Mouse (Mus musculus): ENCODE results near the gene Dicer1.

Gene Dicer1

DNA sequence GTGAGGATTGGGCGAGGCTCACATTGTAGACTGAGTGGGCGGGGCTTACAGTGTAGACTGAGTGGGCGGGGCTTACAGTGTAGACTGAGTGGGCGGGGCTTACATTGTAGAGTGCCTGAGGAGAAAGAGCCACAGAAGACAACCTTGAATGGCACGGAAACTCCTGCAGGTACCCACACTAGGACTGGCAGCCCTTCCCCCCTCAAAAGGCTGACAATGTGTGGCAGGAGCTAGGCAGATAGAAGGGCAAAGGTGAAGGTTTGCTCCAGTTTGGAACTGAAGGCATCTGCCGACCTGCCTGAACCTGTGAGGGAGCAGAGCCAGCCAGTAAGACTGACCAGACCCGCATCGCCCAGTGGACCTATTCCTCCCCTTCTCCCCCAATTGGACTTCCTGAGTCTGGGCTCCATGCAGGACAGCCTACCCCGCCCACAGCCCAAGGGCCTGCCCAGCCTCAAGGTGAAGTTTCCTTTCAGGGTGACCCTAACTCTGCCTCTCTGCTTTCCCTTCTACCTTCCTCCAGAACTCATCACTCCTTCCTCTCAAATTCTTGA is 74.3 kb downstream of the Dicer1 start:
- CTCF ChIA-PET: no interaction called here

DNA sequence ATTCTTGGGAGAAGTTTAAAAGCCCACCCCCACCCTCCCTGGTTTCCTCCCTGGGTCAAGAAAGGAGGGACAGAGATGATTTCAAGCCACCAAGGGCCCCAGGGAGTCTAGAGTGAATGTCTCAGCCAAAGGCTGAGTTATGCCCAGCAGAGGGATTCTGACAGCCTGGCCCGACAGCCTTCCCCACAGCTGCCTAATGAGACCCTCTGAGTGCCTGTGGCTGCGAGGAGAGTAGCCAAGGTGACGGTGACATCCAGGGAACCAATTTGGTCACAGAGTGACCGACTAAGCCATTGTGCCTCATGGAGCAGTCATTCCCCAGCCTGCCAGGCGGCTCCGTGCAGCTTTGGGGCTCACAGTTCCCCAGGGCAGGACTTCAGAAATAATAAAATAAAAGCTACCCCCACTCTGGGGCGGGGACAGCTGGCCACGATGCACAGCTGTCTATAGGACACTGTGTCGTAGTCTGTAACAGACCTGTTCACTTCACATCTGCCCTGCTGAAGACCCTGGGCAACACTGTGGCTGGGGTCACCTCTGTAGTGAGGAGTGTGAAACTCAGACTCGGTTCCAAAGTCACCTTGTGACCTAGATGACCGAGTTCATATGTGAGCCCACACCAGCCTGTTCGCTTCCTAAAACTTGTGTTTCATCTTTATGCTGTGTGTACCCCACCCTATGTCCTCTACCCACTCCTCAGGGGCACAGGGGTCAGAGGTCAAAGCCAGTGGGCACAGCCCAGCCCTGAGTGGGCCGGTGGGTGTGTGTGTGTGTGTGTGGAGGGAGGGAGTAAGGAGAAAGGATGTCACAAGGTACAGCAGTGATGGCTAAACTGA is 75.0 kb downstream of the Dicer1 start:
- CTCF ChIA-PET: no interaction called here

DNA sequence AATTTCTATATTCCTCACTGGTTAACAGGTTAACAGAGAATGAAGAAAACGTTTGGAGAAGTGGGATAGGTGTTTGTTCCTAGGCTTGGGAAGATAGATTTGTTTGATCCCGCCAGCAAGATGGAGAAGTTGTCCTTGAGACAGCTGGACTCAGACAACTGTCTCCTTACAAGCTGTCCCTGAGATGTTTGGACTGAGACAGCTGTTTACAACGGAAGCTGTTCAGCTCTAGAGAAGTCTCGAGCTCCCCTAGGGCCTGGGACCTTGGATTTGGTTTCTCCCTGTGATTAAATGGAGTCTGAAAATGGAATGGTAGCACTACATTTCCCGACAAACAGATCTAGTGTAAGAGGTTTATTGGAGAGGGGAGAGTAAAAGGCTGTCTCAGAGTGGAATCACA is 78.8 kb downstream of the Dicer1 start:
- CTCF ChIA-PET: no interaction called here

DNA sequence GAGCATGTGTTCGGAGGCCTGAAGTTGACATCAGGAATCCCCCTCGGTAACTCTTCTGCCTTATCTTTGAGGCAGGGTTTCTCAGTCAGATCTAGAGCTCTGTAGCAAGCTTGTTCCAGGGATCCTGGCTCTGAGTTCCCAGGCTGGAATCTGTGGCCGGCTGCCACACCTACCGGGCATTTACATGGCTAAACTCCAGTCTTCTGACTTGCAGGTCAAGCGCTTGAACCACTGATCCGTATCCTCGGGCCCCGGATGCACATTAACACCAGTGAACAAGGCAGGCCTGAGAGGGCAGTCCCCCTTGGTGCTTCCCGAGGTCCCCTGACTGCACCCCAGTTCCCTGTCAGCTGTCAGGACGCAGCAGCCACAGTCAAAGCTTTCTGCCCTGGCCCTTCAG is 79.3 kb downstream of the Dicer1 start:
- CTCF ChIA-PET: no interaction called here

DNA sequence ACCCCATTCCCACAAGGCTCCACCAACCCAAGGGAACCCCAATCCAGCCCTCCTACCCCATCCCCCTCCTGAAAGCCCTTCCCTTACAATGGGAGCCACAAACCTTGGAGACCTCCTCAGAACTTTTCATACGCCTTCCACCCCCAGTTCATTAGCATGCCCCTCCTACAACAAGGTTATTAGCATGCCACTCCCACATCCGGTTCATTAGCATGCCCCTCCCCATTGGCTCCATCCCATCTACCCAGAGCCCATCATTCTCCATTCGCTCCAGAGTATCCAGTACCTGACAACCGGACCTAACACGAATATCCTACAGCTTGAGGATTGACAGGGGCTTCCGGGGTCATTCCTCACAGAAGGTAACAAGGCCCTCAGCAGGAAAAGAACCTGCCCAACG is 83.9 kb downstream of the Dicer1 start:
- CTCF ChIA-PET: no interaction called here

DNA sequence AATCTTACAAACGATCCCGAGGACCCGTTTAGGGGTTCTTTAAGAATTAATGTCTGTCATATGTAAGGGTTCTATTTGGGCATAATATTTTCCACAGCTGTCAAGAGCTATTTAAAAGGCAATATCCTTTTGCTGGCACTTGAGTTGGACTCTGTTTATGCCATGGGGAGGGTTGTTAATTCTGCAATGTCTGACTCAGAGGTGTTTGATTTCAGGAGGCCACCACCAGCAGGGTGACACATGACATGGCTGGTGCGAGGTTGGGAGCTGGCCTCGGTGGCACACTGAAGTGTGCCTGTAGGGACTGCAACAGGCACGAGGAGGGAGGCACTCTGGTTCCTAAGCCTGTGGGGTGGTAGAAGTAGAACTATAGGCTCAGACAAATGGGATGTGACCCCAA is 85.8 kb downstream of the Dicer1 start:
- CTCF ChIA-PET: no interaction called here

DNA sequence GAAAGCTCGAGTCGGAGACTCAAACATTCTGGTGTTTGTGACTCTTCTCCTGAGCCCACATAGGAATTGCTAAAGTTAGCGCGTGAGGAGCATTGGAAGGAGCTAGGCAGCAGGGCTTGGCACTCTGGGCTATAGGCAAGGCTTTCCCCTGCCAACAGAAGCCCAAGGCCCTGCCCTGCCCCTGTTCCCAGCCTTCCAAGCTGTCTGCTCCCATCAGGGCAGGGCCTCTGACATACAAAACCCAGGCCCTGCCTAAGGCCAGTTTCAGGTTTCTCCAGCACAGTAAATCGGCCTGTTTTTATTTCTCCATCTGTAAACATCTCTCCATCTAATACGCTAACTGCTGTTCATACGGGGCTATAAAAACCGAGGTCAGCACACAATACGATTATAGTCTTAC is 86.2 kb downstream of the Dicer1 start:
- CTCF ChIA-PET: no interaction called here

DNA sequence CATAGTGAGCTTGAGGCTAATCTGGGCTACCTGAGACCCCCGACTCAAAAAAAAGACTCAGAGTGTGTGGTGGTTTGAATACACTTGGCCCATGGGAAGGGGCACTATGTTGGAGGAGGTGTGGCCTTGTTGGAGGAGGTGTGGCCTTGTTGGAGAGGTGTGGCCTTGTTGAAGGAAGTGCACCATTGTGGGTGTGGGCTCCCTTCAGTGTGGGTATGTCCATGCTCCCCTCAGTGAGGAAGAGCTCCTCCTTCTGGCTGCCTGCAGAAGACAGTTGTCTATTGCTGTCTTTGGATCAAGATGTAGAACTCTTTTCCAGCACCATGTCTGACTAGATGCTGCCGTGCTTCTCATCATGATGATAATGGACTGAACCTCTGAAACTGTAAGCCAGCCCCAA is 95.6 kb downstream of the Dicer1 start:
- CTCF ChIA-PET: no interaction called here

DNA sequence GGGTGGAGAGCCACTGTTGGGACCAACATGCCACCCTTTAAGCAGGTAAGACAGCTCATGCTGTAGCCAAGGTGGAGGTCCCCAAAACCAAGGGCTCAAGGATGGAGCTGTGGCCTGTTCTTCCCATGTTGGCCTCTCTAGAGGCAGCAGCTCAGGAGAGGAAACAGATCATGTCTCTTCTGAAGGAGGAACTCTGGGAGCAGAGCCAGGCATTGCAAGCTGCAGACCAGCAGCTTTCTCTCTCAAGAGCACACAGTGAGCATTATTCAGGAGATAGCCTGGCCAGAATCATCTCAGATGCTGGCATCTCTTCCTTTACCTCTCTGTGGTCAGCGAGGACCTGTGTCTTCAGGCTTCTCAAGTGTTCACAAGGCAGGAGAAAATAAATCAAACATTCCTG is 96.7 kb downstream of the Dicer1 start:
- CTCF ChIA-PET: no interaction called here

DNA sequence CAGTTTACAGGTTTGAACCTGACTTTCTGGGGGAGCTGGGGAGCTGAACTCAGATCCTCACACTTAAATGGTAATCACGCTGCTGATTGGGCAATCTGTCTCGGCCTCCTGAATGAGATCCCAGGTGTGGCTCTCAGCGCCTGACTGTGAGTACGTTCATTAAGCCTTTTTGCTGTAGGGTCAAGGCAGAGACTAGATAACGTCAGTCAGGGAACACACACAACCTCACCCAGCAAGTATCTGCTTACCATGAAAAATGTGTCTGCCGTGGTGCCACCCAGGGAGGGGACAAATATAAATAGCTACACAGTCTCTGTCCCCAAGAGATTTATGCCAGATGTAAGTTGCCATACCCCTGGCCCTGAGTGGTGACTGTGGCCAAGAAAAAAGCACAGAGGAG is 99.7 kb downstream of the Dicer1 start:
- CTCF ChIA-PET: no interaction called here

DNA sequence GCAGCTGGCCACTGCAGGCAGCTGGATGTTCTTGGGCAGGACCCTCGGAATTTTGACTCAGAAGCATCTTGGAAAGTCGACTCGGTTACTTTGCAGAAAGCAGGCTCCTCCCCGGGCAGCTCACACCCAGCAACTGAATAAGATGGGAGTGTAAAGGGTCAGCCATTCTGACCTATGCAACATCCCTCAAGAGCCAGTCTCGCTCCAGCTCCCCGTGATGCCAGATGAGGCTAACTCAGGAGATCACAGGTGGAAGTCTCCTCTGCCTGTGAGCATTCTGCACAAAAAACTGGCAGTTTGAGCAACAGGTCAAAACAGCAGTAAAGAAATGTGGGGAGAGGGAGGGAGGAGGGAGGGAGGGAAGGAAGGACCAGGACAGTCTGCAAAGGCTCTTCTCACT is 100.5 kb downstream of the Dicer1 start:
- CTCF ChIA-PET: no interaction called here

DNA sequence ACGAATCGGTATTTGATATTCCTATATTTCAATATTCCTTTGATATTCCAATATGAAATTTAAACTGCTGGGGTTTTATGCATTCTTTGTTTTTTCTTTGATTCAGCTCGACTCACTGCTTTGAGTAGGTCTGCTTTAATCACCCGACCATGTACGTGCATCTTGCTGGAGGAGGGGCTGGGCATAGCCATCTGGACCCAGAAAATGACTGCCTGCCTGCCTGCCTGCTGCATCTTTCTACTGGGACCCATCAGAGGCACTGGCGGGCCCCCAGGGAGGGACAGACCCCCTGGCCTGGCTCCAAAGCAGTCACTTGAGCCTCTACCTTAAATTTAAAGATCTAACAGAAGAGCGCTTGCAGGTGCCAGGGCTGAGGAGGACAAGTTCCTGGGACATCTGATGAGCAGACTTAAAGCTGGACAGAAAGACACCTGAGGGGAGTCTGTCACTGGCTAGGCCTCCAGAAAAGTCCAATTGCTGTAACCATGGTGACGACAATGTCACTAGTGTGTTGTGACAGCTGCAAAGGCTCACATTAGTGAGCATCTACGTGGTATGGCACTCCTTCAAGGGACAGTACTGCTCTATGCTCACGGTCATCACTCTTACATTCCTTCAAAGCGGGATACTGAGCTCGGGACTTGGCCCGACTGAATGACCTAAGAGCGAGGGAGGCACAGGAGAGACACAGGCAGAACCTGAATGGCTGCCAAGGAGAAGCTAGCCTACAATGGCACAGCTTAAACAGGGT is 101.1 kb downstream of the Dicer1 start:
- CTCF ChIA-PET: no interaction called here

DNA sequence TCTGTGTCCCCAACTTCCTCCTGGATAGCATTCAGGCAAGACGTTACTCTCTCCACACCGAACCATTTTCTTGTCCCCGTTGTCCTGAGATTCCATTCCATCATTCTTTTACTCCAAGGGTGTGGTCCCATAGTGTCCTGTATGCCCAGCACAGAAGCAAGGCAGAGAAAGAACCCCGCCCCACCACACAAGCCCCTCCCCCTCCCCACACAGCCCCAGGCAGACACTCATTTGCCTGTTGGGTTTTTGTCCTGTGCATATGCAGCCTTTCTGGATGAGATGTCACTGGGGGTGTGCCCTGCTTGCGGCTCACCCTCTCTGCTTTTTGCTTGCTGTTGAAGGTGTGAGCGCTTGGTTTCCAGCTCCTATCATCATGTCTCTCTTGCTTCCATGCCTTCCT is 103.4 kb downstream of the Dicer1 start:
- CTCF ChIA-PET: no interaction called here

DNA sequence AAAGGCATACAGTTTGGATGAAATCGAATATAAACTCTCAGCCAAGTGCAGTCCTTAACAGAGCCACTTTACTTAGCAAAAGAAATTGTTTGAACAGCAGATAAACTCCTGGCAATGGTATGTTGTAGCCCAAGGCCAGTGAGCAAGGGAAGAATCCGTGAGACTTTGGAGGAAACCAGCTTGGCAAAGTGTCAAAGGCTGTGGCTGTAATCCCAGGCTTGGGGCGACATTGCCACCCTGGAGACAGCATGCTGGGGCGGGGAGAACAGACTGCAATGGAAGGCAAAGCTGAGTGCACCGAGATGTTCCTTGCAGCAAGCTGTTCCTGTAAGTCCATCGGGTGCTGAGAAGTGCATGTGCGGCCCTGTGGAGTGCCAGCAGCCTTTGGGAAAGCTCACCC is 109.4 kb downstream of the Dicer1 start:
- CTCF ChIA-PET: no interaction called here

DNA sequence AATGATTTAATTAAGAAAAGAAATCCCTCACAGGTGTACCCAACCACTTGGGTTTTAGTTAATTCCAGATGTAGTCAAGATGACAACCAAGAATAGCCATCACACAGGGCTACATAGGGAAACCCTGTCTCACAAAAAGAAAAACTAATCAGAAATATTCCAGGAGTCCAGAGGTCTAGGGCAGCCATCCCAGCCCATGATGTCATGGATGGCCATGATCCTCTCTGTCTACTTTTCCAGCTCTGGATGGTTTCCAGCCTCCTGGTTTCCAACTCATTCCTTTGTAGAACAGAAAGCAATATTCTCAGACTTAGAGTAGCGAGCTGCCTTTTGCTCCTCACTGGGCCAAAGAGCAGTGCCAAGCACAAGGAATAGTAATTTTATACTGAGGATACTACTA is 110.8 kb downstream of the Dicer1 start:
- CTCF ChIA-PET: no interaction called here

DNA sequence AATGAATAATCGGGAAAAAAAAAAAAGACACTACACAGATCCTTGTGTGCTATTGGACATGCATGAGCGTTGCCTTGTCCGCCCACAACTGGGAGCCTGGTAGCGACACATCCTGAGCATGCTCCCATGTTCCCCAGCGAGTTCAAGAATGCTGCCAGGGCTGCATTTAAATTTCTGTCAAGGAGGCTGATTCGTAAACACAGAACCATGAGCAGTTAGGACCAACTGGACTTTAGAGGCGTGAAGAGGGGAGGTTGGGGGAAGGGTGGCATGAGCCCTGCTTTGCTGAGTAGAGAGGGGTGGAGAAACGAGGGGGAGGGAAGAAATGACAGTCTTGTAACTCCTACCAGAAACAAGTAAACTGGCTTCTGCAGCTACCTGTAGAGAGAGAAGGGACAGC is 113.6 kb downstream of the Dicer1 start:
- CTCF ChIA-PET: no interaction called here

All from spleen, embryonic (tissue).